Mouse (Mus musculus) granulocyte monocyte progenitor cell, adult 5-6 weeks (primary cell): Measurements from ENCODE around the gene Arhgap23. TPM values are rescaled to one million over a fixed set of nuclear protein-coding genes. Genes with fewer than 3 reads are reported as not detected.
A peak's percentile ranks its signal among the peaks of the same experiment; 100 is the strongest.

Experiments used
- ATAC-seq: replicated peaks from 2 replicates; pipeline ENCODE4 v1.8.0; 2016; ENCODE audit warnings: mild to moderate bottlenecking, moderate TSS enrichment, inconsistent platforms; ENCODE audit not compliant: poor library complexity, severe bottlenecking
- total RNA-seq, 2 experiments: library from RNA; stranded (forward) in 1 of 2; stranded (reverse) in 1 of 2; fragments of 200-712, 200-1000 nt in 1 of 2; fragments of >200 nt in 1 of 2; fragmentation: Nextera tagmentation in 1 of 2; gene quantifications; 2 replicates each; pipeline ENCODE4 v1.2.3; 2014 to 2017

Gene Arhgap23
- total RNA-seq, 2 experiments from 2014 or later = 4.0 to 9.7 TPM

DNA sequence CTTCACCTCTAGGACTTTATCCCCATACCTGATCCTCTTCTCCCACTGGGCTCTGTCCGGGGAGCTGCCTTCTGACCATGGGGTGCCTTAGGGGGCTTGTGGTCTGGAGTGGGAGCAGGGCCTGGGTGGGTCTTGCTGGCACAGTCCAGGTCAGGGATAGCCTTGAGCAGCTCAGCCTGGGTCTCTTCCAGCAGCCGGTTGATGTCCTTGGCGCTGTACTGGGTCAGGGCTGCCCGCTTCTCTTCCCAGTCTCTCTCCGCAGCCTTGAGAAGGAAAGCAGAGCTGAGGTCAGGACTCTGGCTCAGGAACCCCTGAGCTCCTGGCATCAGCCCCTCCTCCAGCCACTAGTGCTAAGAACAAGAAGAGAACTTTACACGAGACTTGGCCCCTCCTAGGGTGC, 110.0 kb downstream of the Arhgap23 start:
- ATAC-seq = no peak

DNA sequence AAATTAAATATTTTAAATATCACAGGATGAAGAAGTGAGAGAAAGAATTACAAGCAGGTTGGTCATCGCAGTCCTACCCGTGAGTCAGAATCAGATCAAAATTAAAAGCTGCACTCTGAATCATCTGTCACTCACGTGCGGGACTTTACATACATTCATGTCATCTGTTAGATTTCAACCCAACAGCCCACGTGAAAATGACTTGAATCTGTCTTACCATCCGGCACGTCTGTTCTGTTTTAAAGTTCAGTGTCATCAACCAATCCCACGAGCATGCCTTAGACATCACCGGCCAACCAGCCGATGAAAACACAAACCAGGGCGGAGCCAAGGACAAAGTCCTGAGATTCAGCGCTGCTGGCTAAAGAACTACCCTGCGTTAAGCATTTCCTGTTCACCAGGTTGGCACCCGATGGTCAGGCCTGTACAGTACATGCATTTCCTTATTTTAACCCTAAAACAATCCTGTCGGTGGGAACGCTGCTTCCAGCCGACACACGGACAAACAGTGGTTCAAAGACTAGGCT, 113.0 kb downstream of the Arhgap23 start:
- ATAC-seq = no peak

DNA sequence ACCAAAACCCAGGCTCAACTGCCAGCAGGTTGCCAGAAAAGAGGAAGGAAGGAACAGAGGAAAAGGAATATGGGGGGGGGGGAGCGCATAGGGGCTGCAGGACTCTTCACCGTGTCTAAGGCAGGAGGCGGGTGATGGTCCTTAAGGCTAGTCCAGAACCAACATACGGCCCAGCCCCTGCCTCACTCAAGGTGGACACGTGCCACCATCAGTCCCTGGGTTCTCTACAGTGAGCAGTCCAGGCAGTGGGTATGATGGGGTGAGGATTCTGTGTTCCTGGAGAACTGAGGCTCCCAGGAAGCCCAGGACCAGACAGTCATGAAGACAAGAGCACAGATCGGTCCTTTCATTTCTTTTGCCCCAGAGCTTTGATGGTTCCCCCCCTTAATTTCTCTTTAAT, 114.7 kb downstream of the Arhgap23 start:
- ATAC-seq = no peak

DNA sequence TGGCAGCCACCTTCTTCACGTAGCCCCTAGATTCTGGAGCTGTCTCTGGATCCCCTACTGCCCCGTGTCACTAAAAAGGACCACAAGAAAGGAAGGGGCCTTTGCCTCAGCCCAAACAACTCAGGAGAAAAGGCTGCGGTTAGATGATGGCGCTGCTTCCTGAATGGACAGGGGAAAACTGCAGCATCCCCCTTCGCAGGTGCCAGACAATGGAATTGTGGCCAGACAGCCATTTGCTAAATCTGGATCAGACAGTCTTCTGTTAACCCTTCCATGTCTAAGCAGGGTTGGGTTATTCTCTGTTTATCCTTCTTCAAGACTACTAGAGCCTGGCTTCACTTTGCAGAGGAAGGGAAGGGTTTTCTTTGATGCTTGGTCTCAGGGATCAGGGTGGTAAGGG, 115.6 kb downstream of the Arhgap23 start:
- ATAC-seq = no peak

DNA sequence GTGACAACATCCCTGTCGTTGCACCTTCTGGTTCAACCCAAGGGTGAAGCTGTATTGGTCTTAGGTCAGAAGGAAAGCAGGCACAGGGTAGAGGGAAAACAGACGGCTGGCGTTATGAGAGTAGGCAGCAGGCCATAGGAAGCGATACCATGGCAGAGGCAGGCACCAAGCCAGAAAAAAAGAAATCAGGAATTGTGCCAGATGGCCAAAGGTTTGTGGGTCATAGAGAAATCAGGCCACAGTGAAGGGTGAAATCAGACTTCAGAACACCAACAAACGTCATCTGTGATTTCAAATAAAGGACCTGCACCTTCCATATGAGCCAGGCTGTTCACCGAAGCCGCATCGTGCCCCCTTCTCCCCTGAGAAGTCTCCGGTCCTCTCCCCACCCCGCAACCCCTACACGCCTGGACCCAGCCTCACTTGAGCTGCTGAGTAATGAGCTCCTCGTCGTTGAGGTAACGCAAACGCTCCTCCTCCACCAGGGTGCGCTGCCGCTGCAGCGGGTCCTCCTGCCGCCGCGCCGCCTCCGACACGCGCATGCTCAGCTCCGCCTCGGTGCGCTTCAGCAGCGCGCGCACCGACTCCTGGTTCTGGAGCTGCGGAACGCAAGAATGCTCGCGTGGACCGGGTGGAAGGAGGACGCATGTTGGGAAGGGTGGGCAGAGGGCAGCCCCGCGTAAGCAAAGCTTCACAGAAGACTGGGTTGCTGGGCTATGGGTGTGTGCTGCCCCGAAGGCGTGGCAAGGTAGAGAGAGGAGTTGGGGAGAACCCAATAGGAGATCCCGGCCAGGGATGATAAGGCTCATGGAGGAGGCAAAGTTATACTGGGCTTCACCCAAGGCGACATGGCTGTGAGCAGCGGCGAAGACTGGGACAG, 116.3 kb downstream of the Arhgap23 start:
- peak; percentile 87 for ATAC-seq

DNA sequence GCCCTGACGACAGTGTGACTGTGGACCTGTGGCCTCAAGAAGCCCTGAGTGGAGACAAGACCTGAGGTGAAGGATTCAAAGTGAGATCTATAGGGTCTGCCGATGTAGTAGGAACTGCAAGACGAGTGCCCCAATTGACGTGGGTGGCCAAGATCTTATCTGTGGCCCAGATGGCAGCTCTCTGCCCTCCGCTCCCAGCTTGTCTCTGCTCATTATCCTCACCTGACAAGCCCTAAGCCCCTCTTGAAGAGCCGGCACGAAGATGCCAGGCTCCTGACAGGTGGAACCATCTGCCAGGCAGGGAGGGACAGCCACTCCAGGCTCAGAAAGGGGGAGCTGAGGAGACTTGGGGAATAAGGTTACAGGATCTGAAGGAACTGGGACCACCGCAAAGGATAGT, 117.0 kb downstream of the Arhgap23 start:
- no peak for ATAC-seq

DNA sequence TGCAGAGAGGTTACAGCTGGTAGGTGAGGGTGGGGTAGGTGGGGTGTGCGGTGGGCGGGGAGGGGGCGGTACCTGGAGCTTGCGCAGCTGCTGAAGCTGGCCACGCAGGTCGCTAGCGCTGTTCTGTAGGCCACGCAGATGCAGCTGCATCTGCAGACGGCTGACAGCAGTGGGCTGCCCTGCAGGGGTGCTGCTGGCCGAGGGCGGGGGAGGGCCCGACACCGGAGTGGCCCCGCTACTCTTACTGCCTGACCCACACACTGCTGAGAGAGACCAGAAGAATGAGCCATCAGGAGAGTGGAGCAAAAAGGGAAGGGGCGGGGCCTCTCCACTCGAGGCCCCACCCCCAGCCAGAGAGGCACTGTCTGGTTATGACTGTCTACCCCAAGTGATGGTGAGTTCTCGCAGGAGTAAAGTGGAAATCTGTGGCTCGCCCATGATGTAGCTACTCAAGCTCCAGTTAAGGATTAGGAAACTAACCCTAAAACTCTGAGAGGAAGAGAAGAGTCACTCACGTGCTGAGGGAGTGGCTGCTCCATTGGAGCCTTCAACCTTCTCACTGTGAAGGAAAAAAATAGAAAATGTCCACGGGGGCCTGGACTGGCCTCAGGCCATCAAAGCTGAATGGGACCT, 117.7 kb downstream of the Arhgap23 start:
- ATAC-seq = peak; percentile 77

DNA sequence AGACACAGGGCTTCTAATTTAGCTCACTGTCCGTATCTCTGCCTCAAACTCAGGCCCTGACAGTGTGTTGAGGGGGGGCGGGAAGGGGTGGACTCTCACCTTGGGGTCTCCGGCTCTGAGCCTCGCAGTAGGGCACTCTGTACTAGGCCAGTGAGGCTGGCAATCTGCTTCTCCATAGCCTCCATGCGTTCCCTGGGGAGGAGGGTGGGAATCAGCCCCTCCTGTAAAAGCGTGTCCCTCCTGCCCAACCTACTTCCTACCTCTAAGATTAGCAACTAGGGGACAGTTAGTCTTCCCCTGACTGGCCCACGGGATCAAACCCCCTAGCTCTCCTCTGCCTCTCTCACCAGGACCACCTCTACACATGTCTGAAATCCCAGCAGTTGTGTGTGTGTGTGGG, 118.3 kb downstream of the Arhgap23 start:
- ATAC-seq = no peak

DNA sequence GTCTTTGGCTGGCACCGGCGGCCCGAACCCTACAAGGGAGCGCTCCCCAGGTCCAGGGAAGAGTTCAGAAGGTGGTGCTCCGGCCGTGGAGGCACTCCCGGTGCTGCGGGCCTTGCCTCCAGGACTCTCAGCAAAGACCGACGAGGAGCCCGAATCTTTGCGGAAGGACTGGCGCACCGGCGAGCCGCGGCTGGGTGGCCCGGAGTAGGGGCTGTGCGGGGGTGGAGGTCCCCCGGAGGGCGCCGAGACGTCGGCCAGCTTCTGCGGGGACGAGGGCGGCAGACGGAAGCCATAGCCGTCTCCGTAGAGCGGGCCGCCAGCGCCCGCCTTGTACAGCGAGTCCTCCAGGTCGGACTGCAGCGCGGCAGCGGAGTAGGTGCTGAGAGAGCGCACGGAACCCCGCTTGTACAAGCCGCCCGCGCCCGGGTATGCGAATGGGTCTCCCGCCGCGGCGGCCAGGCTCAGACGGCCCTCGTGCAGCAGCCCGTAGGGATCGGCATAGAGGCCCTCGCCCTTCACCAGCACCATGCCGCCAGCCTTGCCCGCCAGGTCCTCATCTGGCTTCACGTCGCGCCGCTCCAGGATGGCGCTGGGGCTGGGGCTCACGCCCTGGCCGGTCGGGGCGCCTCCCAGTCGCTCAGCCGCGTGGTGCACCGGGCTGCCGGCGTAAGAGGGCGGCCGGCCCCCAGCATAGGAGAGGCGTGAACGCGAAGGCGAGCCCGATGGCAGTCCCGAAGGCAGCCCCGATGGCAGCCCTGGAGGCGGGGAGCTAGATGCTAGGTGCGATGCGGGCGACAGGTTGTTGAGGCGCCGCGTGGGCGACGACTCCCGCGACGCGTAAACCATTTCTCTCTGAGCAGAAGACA, 119.3 kb downstream of the Arhgap23 start:
- ATAC-seq = no peak

DNA sequence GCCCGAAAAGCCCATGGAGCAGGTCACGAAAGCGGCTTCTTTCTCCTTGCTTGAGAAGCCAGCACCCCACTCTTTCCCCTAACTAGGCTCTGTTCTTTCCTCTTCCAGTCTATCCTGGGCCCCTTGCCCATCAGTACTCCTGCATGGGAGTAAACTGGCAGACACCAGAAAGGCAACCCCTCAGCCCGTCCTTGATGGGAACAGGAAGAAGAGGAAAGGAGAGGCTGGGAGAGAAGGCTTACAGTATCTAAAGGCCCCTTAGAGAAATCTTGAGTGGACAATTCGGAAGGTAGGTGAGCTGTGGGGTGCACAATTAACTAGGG, 119.9 kb downstream of the Arhgap23 start:
- ATAC-seq = no peak

DNA sequence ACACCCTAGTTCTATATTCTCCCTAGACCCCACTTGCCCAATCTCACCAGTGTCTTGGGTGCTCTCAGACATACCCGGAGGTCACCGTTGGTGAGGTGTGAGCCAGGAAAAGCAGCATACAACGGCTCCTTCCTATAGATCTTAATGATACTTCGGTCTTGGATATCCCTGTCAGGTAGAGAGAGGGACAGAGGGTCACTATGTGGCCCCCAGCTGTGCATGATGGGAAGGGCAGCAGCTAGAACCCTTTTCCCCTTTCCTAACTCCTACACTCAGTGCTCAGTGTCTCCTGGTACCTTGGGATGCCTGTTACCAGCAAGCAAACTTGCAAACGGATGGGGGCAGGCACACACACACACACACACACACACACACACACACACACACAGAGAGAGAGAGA, 120.3 kb downstream of the Arhgap23 start:
- ATAC-seq = no peak

DNA sequence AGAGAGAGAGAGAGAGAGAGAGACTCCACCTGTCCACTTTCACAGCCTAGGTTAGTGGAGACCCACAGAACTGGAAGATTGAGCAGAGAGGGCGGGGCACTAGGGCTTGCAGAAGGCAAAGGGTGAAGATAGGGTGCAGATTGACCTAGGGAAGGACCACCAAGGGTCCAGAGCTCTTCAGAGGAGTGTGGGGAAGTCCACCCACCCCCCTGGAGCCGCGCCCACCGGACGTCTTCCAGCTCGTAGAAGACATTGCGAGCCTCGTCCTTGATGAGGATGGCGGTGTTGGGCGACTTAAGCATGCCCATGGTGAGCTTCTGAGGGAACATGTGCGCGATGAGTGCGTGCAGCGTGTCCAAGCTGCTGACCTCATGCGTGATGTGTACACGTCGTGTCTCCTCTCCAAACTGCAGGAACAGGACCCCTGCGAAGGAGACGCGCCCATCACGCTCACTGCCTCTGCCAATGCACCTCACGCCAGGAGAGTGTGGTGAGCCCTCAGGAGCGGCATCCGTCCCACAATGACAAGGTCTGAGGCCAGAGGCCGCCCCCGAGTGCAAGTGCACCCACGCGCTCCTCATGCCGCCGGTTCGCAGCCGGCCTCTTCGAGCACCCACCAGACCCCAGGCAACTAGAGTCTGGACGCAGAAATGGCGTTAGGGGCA, 120.9 kb downstream of the Arhgap23 start:
- no peak for ATAC-seq

DNA sequence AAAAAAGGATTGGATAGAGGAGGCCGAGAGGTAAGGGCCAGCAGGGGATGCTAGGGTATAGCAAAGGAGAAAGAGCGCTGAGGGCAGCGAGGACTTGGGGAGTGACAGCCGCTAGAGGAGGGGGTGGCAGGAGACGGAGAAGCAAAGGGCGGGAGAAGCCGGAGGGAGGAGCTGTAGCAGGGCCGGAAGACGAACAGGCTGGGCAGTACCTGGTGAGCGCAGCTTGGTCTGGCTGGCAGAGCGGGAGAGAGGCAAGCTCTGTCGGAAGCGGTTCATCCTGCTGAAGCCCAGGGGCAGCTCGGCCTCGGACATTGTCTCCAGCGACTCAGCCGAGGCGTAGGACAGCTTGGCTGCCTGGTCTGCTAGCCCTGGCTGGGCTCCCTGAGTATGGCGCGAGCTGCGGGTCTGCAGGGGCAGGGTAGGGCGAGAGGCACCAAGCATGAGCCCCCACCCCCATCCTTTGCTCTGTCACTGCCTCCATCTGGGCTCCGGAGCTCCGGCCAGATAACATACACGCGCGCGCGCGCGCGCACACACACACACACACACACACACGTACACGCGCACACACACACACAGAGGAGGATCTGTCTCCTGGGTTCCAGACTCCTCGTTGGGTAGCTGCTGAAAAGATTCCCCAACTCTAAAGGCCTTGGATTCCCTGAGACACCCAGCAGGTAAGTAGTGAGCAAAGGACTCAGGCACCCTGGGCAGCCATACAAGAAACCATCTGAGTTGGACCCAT, 121.7 kb downstream of the Arhgap23 start:
- no peak for ATAC-seq

DNA sequence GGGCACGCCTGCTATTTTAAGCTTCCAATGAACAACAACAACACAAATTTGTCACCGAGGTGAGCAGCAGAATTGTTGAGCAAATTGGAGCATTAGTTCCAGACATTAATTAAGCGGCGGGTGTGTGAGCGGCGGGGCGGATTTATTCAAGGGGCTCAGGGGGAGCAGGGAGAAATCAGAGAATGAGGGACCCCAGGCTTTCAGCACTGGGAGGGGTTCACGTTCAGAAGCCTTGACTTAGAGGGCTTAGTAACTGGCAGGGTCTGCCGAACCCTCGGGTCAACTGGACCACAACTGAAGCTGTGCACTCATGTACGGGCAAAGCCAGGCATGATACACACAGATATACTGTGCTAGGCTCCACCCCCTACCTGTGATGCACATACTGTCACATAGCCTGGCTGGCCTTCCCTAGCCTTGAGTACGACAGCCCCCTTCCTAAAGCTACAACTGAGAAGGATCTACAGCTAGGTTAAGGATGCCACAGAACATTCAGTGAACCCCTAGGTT, 122.3 kb downstream of the Arhgap23 start:
- ATAC-seq = no peak

DNA sequence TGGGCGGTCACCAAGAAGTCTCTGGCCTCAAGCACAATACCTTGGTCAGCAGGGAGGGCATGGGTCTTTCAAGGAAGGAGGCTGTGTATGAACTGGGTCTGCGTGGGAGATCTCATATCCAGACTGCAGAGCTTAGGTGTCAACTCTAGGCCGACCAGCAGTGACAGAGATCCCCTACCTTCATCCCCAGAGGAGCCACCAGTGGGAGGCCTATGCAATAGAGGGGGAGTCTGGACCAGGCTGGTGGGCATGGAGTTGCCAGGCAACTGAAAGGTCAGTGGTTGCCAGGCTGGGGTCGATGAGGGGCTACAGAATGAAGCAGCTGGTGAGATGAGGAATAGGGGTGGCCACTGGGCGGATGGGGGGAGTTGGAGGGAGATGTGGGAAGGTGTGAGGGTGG, 124.3 kb downstream of the Arhgap23 start:
- no peak for ATAC-seq

DNA sequence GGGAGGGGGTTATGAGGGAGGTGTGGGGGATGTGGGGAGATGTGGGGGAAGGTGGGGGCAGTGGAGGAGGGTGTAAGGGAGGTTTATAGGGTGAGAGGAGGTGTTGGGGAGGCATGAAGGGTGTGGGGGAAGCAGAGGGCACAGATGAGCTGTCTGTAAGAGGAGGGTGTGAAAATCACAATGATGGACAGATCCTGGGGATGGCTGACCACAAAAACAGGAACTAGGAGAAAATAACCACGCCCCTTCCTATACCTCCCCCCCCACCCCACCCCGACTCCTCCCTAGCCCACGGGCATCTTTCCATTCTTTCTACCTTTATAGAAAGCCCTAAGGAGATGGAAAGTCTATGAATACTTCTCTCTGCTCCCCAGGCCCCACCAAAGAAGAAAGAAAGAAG, 124.8 kb downstream of the Arhgap23 start:
- ATAC-seq = peak; percentile 85

DNA sequence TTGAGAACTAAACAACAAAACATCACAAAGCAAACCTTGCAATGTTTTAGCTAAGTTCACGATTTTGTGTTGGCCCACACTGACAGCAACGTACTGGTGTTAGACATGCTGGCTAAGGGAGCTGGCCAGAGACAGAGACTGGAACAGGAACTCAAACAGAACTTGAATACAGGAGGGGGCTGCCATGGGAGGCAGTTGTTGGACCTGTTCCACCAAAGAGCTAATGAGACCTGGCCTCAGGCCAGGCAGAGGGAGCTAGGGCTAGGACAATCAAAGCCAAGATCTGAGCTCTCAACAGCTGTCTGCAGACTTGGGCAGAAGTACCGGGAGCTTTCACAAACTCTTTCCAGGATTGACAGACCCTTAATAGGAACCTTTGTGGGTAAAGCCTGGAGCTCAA, 125.3 kb downstream of the Arhgap23 start:
- ATAC-seq = no peak

DNA sequence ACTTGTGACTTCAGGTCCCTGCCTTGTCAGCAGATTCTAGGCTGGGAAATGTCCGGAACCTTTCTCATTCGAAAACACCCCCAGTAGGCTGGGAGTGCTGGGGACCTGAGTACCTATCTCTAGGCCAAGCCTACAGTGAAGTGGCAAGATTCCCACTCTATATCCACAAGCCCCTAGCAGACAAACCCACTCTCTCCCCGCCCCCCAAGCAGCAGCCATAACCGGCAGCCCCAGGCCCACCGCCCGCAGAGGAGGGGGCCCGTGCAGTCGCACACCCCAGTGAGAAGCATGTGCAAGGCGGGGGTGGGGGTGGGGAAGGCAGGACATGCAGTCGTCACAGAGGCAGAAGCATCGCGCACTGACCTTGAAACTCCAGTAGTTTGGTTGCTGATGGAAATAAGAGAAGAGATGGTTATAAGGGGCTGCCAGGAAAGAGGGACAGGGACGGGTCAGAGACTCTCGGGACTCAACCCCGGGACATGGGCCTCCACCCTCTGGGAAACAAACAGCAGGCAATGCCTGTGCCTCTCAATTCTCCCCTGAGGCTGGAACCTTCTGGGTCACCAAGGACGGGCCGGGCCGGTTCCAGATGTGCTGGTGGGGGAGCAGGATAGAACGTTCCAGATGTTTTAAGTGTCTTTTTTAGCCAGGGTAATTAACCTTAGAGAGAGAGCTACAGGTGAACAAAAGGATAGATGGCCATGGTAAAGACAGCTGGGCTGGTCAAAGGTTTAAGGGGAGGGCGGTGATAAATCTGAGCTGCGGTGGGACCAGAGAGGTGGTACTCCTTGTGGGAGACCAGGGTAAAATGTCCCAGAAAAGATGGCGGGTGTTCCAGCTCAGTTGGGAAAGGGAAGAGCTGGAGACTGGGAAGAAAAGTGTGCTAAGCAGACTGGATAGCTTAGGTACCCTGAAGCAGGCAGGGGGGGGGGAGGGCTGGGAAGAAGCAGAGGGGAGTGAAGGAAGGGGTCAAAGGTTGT, 127.1 kb downstream of the Arhgap23 start:
- no peak for ATAC-seq
